Mouse (Mus musculus) kidney, adult 10 weeks (tissue): ENCODE data around the gene Ap5s1. TPM values are rescaled to one million over a fixed set of nuclear protein-coding genes. Genes with fewer than 3 reads are reported as not detected.

Experiments
- polyA plus RNA-seq: library from polyadenylated mRNA; stranded (reverse); fragments of 350-450 nt; fragmentation: Illumina TruSeq; extraction: RNeasy Lipid Tissue Mini Kit (QIAGEN cat#74804); gene quantifications from one replicate; pipeline ENCODE4 v1.2.3, GENCODE M21; 2014; ENCODE audit warnings: low read depth, low replicate concordance

Ap5s1 gene
- polyA plus RNA-seq = 6.0 TPM

DNA sequence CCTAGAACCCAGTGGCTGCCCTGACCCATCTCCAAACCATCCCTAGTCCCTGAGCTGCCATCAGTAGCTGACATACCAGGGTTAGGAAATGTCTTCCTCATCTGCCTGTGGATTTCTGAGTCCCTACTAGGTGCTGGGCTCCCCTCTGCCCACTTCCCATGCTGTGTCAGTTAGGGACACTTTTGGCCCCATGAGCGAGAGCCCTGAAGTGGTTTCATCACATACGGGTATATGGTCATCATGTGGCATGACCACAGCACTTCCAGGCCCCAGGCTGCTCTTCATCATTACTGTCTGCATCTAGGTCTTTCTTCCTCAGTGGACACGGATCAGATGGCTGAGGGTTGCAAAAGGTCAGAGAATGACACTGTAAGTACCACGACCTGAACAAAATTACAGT is at the start of gene Ap5s1:
Ap5s1 (plus strand) TSS at position 301 of the 400 bp plus-strand sequence.

DNA sequence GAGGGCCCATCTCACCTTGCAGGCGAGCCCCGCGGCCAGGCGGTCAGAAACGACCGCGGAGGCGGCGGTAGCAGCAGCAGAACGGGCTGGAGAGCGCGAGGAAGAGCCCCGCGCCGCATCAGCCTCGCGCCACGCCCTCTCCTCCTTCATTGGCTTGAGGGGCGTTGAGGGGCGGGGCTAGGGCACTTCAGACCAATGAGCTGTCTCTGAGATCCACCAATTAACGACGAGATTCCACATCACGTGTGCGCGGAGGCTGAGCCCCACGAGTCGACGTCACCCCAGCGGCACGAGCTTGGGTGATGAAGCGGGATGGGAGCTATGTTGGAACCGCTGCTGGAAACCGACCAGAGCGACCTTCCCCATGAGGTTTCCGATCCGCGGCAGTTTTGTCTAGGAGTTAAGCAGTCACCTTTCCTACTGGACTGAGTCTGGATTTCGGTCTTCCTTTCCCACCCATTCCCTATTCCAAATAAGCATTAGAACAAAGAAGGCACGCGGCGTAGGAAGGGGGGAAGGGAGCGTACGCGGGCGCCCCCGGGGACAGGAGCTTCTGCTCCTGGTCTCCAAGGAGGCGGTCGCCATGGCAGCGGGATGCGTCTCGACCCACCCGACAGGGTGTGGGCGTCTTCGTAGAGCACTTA is 46.8 kb upstream of the Ap5s1 start, which contains the start of gene 1700037H04Rik:
1700037H04Rik (minus strand) TSS at position 144 of the 644 bp plus-strand sequence.

DNA sequence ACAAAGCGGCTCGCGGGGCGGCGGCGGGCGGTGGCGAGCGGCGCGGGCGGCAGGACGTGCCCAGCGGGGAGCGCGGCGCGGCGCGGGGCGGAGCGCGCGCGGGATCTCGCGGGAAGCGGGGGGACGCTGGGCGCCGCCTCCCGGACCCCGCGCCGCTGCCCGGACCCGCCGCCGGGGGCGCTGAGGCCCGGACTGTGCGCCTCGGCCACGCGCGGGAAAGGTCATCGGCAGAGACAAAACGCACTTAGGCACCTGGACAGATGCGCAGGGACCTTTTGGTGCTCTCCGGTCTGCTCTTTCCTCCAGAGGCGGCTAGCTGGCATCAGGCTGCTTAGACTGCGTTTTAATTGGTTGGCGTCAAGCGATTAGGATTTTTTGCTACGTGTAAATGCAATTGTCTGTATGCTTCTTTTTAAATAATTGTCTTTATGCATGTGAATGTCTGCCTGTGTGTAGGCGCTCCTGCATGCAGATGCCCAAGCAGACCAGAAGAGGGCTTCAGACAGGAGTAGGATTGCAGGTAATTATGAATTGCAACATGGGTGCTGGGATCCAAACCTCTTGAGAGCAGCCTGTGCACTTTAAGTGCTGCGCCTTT is 26.8 kb upstream of the Ap5s1 start, which contains the start of gene Cenpb:
Cenpb (minus strand) TSS at position 78 of the 598 bp plus-strand sequence.

DNA sequence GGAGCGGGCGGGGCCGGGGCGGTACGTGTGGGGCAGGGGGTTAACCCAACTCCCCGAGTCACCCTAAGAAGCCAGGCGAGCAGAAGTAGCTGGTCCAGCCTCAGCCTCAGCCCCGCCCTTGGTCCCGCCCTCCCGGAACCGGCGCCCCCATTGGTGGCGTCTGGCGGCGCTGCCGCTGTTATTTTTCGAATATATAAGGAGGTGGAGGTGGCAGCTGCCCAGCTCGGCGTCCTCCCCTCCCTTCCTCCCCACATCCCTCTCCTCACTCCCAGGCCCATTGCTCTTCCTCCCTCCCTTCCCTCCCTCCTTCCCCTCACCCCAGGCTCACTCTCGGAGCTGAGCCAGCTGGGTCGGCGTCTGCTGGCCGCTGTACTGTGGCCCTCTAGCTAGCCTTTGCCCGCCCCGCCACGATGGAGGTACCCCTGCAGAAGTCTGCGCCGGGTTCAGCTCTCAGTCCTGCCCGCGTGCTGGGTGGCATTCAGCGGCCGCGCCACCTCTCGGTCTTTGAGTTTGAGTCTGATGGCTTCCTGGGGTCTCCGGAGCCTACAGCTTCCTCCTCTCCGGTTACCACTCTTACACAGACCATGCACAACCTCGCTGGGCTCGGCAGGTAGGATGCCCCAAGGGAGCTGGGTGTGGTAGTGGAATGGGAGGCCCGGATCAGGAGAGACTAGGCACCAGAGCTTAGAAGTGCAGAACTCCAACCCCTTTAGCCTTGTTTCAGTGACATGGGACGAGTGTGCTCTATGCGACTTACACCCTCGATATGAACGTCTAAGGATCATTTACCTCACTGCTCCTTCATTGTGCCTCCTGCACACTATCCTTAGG is 19.9 kb upstream of the Ap5s1 start, which contains the start of the genes Cdc25b and Spef1:
Cdc25b (plus strand) TSS at position 179 of the 831 bp plus-strand sequence.
Spef1 (minus strand) TSS at position 512 of the 831 bp plus-strand sequence.

DNA sequence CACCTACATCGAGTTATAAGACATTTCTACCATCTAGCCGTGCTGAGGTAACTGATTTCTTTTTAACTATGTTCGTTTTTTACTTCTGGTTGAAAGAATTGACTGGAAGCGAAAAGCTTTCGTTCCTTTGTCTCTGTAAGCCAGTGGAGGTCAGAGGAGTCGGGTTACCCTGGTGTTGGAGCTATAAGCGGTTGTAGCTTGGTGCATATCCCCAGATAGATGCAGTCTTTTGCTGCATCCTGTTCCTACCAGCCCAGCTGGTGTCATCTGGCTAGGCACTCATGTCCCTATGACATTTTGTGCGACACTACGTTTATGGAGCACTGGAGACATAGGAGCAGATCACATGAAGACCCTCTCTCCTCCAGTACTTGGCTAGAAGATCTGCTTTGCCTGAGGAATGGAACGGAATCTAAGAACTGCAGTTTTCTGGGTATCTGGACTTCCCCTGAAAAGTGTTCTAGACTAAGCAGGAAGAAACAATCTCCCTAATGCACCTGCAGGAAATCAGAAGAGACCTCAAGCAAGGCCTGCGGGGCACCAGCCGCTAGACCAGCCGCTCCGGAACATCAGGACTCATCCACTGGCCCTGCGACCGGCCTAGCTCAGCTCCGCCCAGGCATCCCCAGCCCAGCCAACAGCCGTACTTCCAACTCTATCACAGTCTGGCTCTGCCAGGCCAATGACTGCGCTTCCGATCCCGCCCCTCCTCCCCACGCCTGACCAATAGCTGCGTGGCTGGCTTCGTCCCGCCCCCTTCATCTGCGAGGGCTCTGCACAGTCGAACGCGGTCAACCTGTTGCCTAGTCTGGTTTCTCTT is 26.6 kb downstream of the Ap5s1 start, which contains the start of gene Mavs:
Mavs (plus strand) TSS at position 757 of the 820 bp plus-strand sequence.

DNA sequence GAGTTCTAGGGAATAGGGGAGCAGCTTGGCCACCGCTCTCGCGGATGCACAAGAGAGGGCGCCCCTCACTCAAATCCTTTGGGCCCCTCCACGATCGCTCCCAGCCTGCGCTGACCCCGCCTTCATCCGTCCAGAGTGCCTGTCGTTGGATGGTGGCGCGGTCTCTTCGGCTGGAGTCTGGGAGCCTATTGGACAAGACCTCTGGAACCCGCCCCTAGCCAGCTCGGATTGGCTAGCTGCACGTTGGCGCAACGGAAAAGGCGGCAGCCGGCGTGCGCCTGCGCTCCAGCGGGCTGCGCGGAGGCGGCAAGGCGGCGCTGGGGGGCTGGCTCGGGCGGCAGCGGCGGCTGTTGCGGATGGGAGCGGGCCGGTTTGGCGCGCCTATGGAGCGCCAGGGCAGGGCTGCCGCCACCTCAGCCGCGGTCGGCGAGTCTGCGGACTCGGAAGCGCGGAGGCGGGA is 55.4 kb downstream of the Ap5s1 start, which contains the start of gene Pank2:
Pank2 (plus strand) TSS at position 283 of the 460 bp plus-strand sequence.

Other genes with a start within 250 kb of the Ap5s1 start
- 0.24 TPM for gene Gfra4, start 164.0 kb upstream of the Ap5s1 start, polyA plus RNA-seq
- gene Adam33, start 143.3 kb upstream of the Ap5s1 start, polyA plus RNA-seq = not detected
- gene Siglec1, start 120.3 kb upstream of the Ap5s1 start, polyA plus RNA-seq = not detected
- 0.69 TPM for gene Hspa12b, start 79.8 kb upstream of the Ap5s1 start, polyA plus RNA-seq
- not detected for gene Gm11037, start 73.6 kb upstream of the Ap5s1 start, polyA plus RNA-seq
- 0.57 TPM for gene 1700037H04Rik, start 47.0 kb upstream of the Ap5s1 start, polyA plus RNA-seq
- 11.4 TPM for gene Cenpb, start 27.0 kb upstream of the Ap5s1 start, polyA plus RNA-seq
- gene Cdc25b, start 20.1 kb upstream of the Ap5s1 start, polyA plus RNA-seq = 2.1 TPM
- 1.4 TPM for gene Spef1, start 19.8 kb upstream of the Ap5s1 start, polyA plus RNA-seq
- 10.3 TPM for gene Mavs, start 27.0 kb downstream of the Ap5s1 start, polyA plus RNA-seq
- 30.8 TPM for gene Pank2, start 55.4 kb downstream of the Ap5s1 start, polyA plus RNA-seq
- 33.4 TPM for gene Rnf24, start 145.8 kb downstream of the Ap5s1 start, polyA plus RNA-seq